Mouse (Mus musculus) sigmoid colon, adult 10 weeks (tissue): Measurements from ENCODE around the gene Iqub. TPM values are rescaled to one million over a fixed set of nuclear protein-coding genes. Genes with fewer than 3 reads are reported as not detected.

Experiments
- polyA plus RNA-seq: library from polyadenylated mRNA; stranded (reverse); fragments of 350-450 nt; fragmentation: Illumina TruSeq; extraction: RNeasy Lipid Tissue Mini Kit (QIAGEN cat#74804); gene quantifications from one replicate; pipeline ENCODE4 v1.2.3, GENCODE M21; 2014; ENCODE audit warnings: low read depth, low replicate concordance

Gene Iqub
- not detected for polyA plus RNA-seq

GRCm38 (mm10) chr6:24514552-24515284 is at the start of gene Iqub:
Gene Iqub, minus strand, starts transcription at chr6:24515067.

GRCm38 (mm10) chr6:24528064-24528243 is 13.1 kb upstream of the Iqub start, which contains the start of gene Asb15:
Gene Asb15, plus strand, starts transcription at chr6:24528144.

GRCm38 (mm10) chr6:24527155-24528063 is 12.5 kb upstream of the Iqub start, which contains the start of gene Ndufa5:
Gene Ndufa5, minus strand, starts transcription at chr6:24528013.

Other genes with a start within 250 kb of the Iqub start
- 266 TPM for gene Ndufa5, start 12.9 kb upstream of the Iqub start, polyA plus RNA-seq
- not detected for gene Asb15, start 13.1 kb upstream of the Iqub start, polyA plus RNA-seq
- gene Lmod2, start 82.7 kb upstream of the Iqub start, polyA plus RNA-seq: not detected
- 246 TPM for gene Wasl, start 149.9 kb upstream of the Iqub start, polyA plus RNA-seq
- gene Hyal6, start 218.2 kb upstream of the Iqub start, polyA plus RNA-seq: not detected
- not detected for gene Hyal4, start 233.3 kb upstream of the Iqub start, polyA plus RNA-seq